24 mouse cellular contexts compared by ENCODE assay signal in the genomic region with DNA sequence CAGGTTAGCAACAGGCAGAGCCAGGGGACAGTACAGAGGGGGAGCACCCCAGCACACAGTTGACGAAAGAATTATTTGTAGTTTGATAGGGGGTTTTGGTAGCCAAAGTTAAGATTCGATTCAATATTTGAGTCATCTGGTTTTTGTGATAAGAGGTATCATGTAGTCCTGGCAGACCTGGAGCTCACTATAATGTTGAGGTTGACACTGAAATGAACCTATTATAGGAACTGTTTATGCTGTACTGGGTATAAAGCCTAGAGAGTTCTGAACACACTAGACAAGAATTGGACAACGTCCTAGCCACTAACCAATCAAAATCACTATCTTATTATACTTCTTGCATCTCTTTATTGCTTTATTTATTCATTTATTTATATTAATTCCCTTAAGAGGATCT.
"Had no signal": no experiment of that assay in that cellular context is flagged by ENCODE, and none has a peak within 500 bp of the region (broad histone marks: within the 10 kb centered on the region; RNA-seq: fewer than 3 reads in every experiment).

No protein-coding gene starts in this region.

- H3K4me2 ChIP-seq: heart, embryonic 12.5 days; hindbrain, embryonic 12.5 days; hindbrain, embryonic 14.5 days; kidney, embryonic 15.5 days; limb, embryonic 13.5 days; limb, embryonic 15.5 days had no signal

- DNase-seq: gastrocnemius, postnatal 14 days; gastrocnemius, postnatal 36 days; heart, adult 11 months; heart, postnatal 10 days; heart, postnatal 4 days; kidney, adult 11 months; kidney, adult 2 months; kidney, adult 9 months; kidney, postnatal 14 days; kidney, postnatal 36 days; layer of hippocampus, adult 9-11 months; layer of hippocampus, postnatal 36 days; left cerebral cortex, postnatal 4 days had no signal

- H3K9ac ChIP-seq: heart, embryonic 12.5 days; hindbrain, embryonic 12.5 days; hindbrain, embryonic 14.5 days; kidney, embryonic 15.5 days; limb, embryonic 13.5 days; limb, embryonic 15.5 days had no signal

- ATAC-seq: hindbrain, embryonic 16.5 days; intestine, embryonic 16.5 days had no signal

- H3K27me3 ChIP-seq: heart, embryonic 12.5 days; hindbrain, embryonic 12.5 days; kidney, embryonic 15.5 days; limb, embryonic 13.5 days; limb, embryonic 15.5 days had no signal

- H3K4me1 ChIP-seq: hindbrain, embryonic 10.5 days; hindbrain, embryonic 12.5 days; kidney, embryonic 15.5 days; limb, embryonic 15.5 days had no signal

- H3K27ac ChIP-seq: heart, embryonic 10.5 days; hindbrain, embryonic 10.5 days; hindbrain, embryonic 12.5 days; hindbrain, embryonic 14.5 days; kidney, embryonic 15.5 days; kidney, postnatal 0 days; limb, embryonic 13.5 days; limb, embryonic 15.5 days had no signal

- H3K4me3 ChIP-seq: heart, embryonic 10.5 days; heart, embryonic 12.5 days; hindbrain, embryonic 10.5 days; hindbrain, embryonic 12.5 days; kidney, embryonic 15.5 days; limb, embryonic 13.5 days; limb, embryonic 15.5 days had no signal

- H3K9me3 ChIP-seq: heart, embryonic 10.5 days; heart, embryonic 12.5 days; hindbrain, embryonic 10.5 days; hindbrain, embryonic 12.5 days; kidney, embryonic 15.5 days; limb, embryonic 13.5 days; limb, embryonic 15.5 days had no signal

- H3K36me3 ChIP-seq: heart, embryonic 10.5 days; heart, embryonic 12.5 days; hindbrain, embryonic 10.5 days; hindbrain, embryonic 12.5 days; kidney, embryonic 15.5 days; limb, embryonic 13.5 days; limb, embryonic 15.5 days had no signal
